Mouse (Mus musculus) testis, postnatal 14 days (tissue): ENCODE data around the gene Lysmd1.
"Not testable (repeated sequence)": the region's sequence is repeated elsewhere in the genome, so short reads cannot be mapped to it uniquely, and the experiment has no call there.

Experiments used
- DNase-seq: peaks from one replicate; pipeline ENCODE4 v3.0.0; 2021; ENCODE audit warnings: low spot score

The Lysmd1 gene

GRCm38 (mm10) chr3:95133680-95134101, at the start of gene Lysmd1, which contains the start of gene Scnm1:
Lysmd1 (plus strand) TSS chr3:95134088.
Scnm1 (minus strand) TSS chr3:95134011.
- peak; percentile 90 for DNase-seq

- DNase-seq: no peak
Measured at GRCm38 (mm10) chr3:95088071-95088470, 45.8 kb upstream of the Lysmd1 start.

GRCm38 (mm10) chr3:95100854-95101253, 33.0 kb upstream of the Lysmd1 start:
- no peak for DNase-seq

- no peak for DNase-seq
Measured at GRCm38 (mm10) chr3:95105121-95105520, 28.8 kb upstream of the Lysmd1 start.

GRCm38 (mm10) chr3:95105586-95106337, 28.1 kb upstream of the Lysmd1 start:
- DNase-seq: no peak

GRCm38 (mm10) chr3:95106338-95107117, 27.4 kb upstream of the Lysmd1 start, which contains the start of gene Pip5k1a:
Pip5k1a (minus strand) TSS chr3:95106930.
- peak; percentile 98 for DNase-seq

- DNase-seq: not testable (repeated sequence)
Measured at GRCm38 (mm10) chr3:95107308-95107707, 26.6 kb upstream of the Lysmd1 start.

- no peak for DNase-seq
Measured at GRCm38 (mm10) chr3:95107898-95108297, 26.0 kb upstream of the Lysmd1 start.

- DNase-seq: peak; percentile 93
Measured at GRCm38 (mm10) chr3:95110911-95111726, 22.8 kb upstream of the Lysmd1 start, which contains the start of gene Vps72. Vps72 (plus strand) TSS chr3:95111022.

- DNase-seq: no peak
Measured at GRCm38 (mm10) chr3:95112760-95113159, 21.1 kb upstream of the Lysmd1 start.

GRCm38 (mm10) chr3:95117751-95118150, 16.1 kb upstream of the Lysmd1 start:
- DNase-seq: no peak

GRCm38 (mm10) chr3:95121580-95121979, 12.3 kb upstream of the Lysmd1 start:
- no peak for DNase-seq

GRCm38 (mm10) chr3:95124246-95124645, 9.6 kb upstream of the Lysmd1 start, which contains the start of gene Tmod4:
Tmod4 (plus strand) TSS chr3:95124476.
- no peak for DNase-seq

GRCm38 (mm10) chr3:95124972-95125371, 8.9 kb upstream of the Lysmd1 start:
- no peak for DNase-seq

- no peak for DNase-seq
Measured at GRCm38 (mm10) chr3:95129226-95129651, 4.6 kb upstream of the Lysmd1 start.

- no peak for DNase-seq
Measured at GRCm38 (mm10) chr3:95130081-95130480, 3.8 kb upstream of the Lysmd1 start.

GRCm38 (mm10) chr3:95132389-95132788, 1.5 kb upstream of the Lysmd1 start:
- DNase-seq: not testable (repeated sequence)

GRCm38 (mm10) chr3:95133176-95133575, 712 bp upstream of the Lysmd1 start:
- DNase-seq: no peak

GRCm38 (mm10) chr3:95134133-95134532, 245 bp downstream of the Lysmd1 start:
- DNase-seq: not testable (repeated sequence)

- DNase-seq: peak; percentile 67
Measured at GRCm38 (mm10) chr3:95135023-95135422, 1.1 kb downstream of the Lysmd1 start.

- DNase-seq: no peak
Measured at GRCm38 (mm10) chr3:95135433-95136052, 1.7 kb downstream of the Lysmd1 start.
